Mouse (Mus musculus) frontal cortex, postnatal 36 days (tissue): Measurements from ENCODE around the gene Gas2l2.

ENCODE experiments used
- DNase-seq, 2 experiments: peaks; one replicate each; pipeline ENCODE4 v3.0.0; 2022; ENCODE audit warnings: low spot score in 2 of 2

Gas2l2 gene

GRCm38 (mm10) chr11:83443824-83444223, 14.6 kb upstream of the Gas2l2 start:
- DNase-seq, result no peak

GRCm38 (mm10) chr11:83442596-83443267, 13.5 kb upstream of the Gas2l2 start:
- DNase-seq, result peak; percentile 78 to 84

- DNase-seq, result no peak
Observed at GRCm38 (mm10) chr11:83441235-83441634, 12.0 kb upstream of the Gas2l2 start.

- peak; percentile 83 to 86 for DNase-seq
Observed at GRCm38 (mm10) chr11:83440081-83441064, 11.1 kb upstream of the Gas2l2 start.

- no peak for DNase-seq
Observed at GRCm38 (mm10) chr11:83439426-83440060, 10.3 kb upstream of the Gas2l2 start.

- DNase-seq, result no peak
Observed at GRCm38 (mm10) chr11:83437377-83437776, 8.1 kb upstream of the Gas2l2 start, which contains the start of gene 1700020L24Rik. Gene 1700020L24Rik (plus strand): TSS chr11:83437677.

GRCm38 (mm10) chr11:83432533-83432932, 3.3 kb upstream of the Gas2l2 start:
- no peak for DNase-seq

- DNase-seq, result no peak
Observed at GRCm38 (mm10) chr11:83426964-83427363, 2.3 kb downstream of the Gas2l2 start.

GRCm38 (mm10) chr11:83424681-83425080, 4.6 kb downstream of the Gas2l2 start:
- DNase-seq, result peak; percentile 76 to 85

GRCm38 (mm10) chr11:83421305-83421704, 8.0 kb downstream of the Gas2l2 start:
- DNase-seq, result no peak

GRCm38 (mm10) chr11:83420338-83420737, 8.9 kb downstream of the Gas2l2 start:
- DNase-seq, result no peak

GRCm38 (mm10) chr11:83418566-83418965, 10.7 kb downstream of the Gas2l2 start:
- DNase-seq, result peak; percentile 50 to 82

GRCm38 (mm10) chr11:83417708-83418107, 11.5 kb downstream of the Gas2l2 start:
- DNase-seq, result no peak

GRCm38 (mm10) chr11:83417080-83417479, 12.2 kb downstream of the Gas2l2 start:
- no peak for DNase-seq

- DNase-seq, result no peak
Observed at GRCm38 (mm10) chr11:83410510-83410909, 18.7 kb downstream of the Gas2l2 start.

- DNase-seq, result no peak
Observed at GRCm38 (mm10) chr11:83409792-83410291, 19.4 kb downstream of the Gas2l2 start.

- DNase-seq, result no peak
Observed at GRCm38 (mm10) chr11:83409087-83409754, 20.0 kb downstream of the Gas2l2 start, which contains the start of gene Rasl10b. Gene Rasl10b (plus strand): TSS chr11:83409137.

GRCm38 (mm10) chr11:83408242-83408641, 21.0 kb downstream of the Gas2l2 start:
- no peak for DNase-seq

- peak in 1 of 2 experiments; percentile 68 for DNase-seq
Observed at GRCm38 (mm10) chr11:83406391-83406790, 22.9 kb downstream of the Gas2l2 start.

GRCm38 (mm10) chr11:83403787-83404186, 25.5 kb downstream of the Gas2l2 start:
- no peak for DNase-seq

GRCm38 (mm10) chr11:83398724-83399123, 30.5 kb downstream of the Gas2l2 start:
- no peak for DNase-seq
